Comparison of ENCODE assay signal across 18 mouse cellular contexts in the genomic region with DNA sequence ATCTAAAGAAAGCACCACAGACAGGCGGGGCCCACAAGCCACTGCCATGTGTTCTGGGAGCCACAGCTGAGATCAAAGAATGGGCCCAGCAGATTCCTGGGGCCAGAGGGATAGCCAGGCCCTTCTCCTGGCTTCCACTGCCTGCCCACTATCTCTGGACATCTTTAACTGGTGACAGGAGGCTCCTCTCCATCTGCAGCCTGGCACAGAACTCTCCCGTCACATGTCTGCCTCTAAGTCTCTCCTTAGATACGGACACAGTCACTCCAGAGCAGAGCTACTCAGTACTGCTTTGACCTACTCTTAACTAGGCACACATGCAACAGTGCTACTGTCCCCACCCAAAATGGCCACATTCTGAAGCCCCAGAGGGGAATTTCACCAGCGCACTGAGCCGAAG.
"Had no signal": no experiment of that assay in that cellular context is flagged by ENCODE, and none has a peak within 500 bp of the region (broad histone marks: within the 10 kb centered on the region; RNA-seq: fewer than 3 reads in every experiment).

No protein-coding gene starts in this region.

- H3K4me2 ChIP-seq: lung, embryonic 14.5 days; midbrain, embryonic 13.5 days; midbrain, embryonic 15.5 days; neural tube, embryonic 13.5 days; neural tube, embryonic 15.5 days had no signal

- H3K4me3 ChIP-seq: midbrain, embryonic 10.5 days; midbrain, embryonic 13.5 days; midbrain, embryonic 15.5 days; myocyte; neural tube, embryonic 13.5 days; neural tube, embryonic 15.5 days had no signal

- H3K4me1 ChIP-seq: midbrain, embryonic 13.5 days; midbrain, embryonic 15.5 days; neural tube, embryonic 13.5 days had no signal

- H3K36me3 ChIP-seq: midbrain, embryonic 10.5 days; midbrain, embryonic 13.5 days; midbrain, embryonic 15.5 days; neural tube, embryonic 13.5 days; neural tube, embryonic 15.5 days had no signal

- H3K9me3 ChIP-seq: midbrain, embryonic 10.5 days; midbrain, embryonic 13.5 days; midbrain, embryonic 15.5 days; neural tube, embryonic 13.5 days; neural tube, embryonic 15.5 days had no signal

- H3K9ac ChIP-seq: lung, embryonic 14.5 days; midbrain, embryonic 13.5 days; midbrain, embryonic 15.5 days; neural tube, embryonic 13.5 days; neural tube, embryonic 15.5 days had no signal

- H3K27me3 ChIP-seq: midbrain, embryonic 15.5 days; neural tube, embryonic 15.5 days had no signal

- DNase-seq: lung, adult 18-20 months; lung, embryonic 14.5 days; lung, postnatal 10 days; lung, postnatal 4 days; retina, postnatal 1 day; right cerebral cortex, adult 18-20 months; right cerebral cortex, postnatal 25 days; right cerebral cortex, postnatal 4 days; spleen, adult 18-20 months; thymus, adult 18-20 months; thymus, postnatal 14 days; thymus, postnatal 36 days had no signal

- ATAC-seq: midbrain, embryonic 13.5 days; midbrain, embryonic 15.5 days had no signal

- H3K27ac ChIP-seq: midbrain, embryonic 10.5 days; midbrain, embryonic 13.5 days; midbrain, embryonic 15.5 days; neural tube, embryonic 13.5 days; neural tube, embryonic 15.5 days had no signal
